Mouse (Mus musculus): ENCODE measurements around the gene Brms1. TPM values are rescaled to one million over a fixed set of nuclear protein-coding genes. Genes with fewer than 3 reads are reported as not detected.

Gene Brms1
- polyA plus RNA-seq, 1 experiment: 68.0 TPM

DNA sequence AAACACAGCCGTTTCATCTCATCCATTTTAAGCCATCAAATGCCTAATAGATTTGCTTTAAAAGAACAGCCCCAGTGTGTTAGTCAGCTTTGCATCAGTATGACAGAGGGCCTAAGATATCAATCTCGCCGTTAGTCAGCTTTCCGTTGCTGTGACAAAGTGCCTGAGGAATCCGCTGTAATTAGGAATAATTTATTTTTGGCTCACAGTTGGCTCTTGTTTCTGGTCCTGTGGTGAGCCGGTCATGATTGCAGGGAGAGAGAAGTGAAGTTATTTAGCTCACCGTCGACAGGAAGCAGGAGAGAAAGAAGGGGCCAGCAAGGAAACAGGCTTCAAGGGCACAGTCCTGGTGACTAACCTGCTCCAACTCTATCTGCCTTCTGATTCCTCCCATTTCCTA, 28.0 kb upstream of the Brms1 start:
- H3K4me3 ChIP-seq (replicated peaks; ENCODE audit: control insufficient read depth, low read depth, low read length): no peak overlapping the region
- no peak for TF ChIP-seq POLR2A (IDR thresholded peaks at IDR 0.05; ENCODE audit: borderline replicate concordance, control insufficient read depth, low read depth, low read length)
- TF ChIP-seq CTCF (IDR thresholded peaks at IDR 0.05; ENCODE audit: control insufficient read depth, insufficient read depth, low read length): no peak
- H3K4me1 ChIP-seq (ENCODE audit: control insufficient read depth, insufficient read depth, low read length): no peaks in the 10 kb centered on the region
- no peak overlapping the region for H3K27ac ChIP-seq (ENCODE audit: control insufficient read depth, insufficient read depth, low read depth, low read length, poor library complexity)
- WGBS: 40% methylated on average over 8 of the region's 8 CpGs

DNA sequence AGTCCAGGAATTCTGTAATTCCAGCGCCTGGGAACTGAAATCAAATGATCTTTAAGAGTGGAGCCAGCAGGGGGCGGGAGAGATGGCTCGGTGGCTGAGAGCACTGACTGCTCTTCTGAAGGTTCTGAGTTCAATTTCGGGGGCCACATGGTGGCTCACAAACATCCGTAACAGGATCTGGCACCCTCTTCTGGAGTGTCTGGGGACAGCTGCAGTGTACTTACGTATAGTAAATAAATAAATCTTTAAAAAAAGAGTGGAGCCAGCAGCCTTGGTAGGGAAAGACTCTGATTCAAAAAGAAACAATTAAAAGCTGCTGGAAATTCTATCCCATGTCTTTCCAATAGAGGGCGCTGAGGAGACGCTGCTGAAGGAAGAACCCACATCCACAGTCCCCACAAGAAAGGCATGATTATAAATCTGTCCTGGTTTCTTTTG, 26.2 kb upstream of the Brms1 start:
- WGBS: 12% methylated on average over 8 of the region's 8 CpGs
- peak; percentile 53 for TF ChIP-seq CTCF (IDR thresholded peaks at IDR 0.05; ENCODE audit: control insufficient read depth, insufficient read depth, low read length)
- no peak for TF ChIP-seq POLR2A (IDR thresholded peaks at IDR 0.05; ENCODE audit: borderline replicate concordance, control insufficient read depth, low read depth, low read length)
- no peak overlapping the region for H3K4me3 ChIP-seq (replicated peaks; ENCODE audit: control insufficient read depth, low read depth, low read length)
- H3K4me1 ChIP-seq (ENCODE audit: control insufficient read depth, insufficient read depth, low read length): no peaks in the 10 kb centered on the region
- no peak overlapping the region for H3K27ac ChIP-seq (ENCODE audit: control insufficient read depth, insufficient read depth, low read depth, low read length, poor library complexity)

DNA sequence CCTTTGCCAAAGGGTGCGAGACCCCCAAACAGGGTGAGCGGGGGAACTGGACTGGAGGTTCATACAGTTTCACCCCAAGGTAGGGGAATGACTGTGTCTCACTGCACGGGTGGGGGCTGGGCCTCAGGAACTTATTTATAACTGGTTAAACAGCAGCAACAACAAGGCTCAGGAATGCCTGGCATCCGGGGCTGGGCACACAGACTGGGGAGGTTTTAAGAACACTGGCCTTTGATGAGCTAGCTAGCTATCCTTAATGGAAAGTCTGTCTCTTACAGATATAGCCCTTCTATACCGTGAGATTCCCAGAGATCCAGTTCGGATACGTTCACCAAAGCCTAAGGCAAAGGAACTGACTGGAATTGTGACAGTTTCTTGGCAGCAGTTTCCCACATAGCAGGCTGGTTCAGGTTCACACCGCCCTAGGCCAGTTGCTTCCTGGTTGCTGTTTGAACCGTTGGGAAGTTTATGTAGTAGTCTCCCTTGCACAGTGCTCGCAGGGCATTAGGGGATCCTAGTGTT, 24.9 kb upstream of the Brms1 start:
- no peaks in the 10 kb centered on the region for H3K4me1 ChIP-seq (ENCODE audit: control insufficient read depth, insufficient read depth, low read length)
- 41% methylated on average over 10 of the region's 10 CpGs for WGBS
- TF ChIP-seq POLR2A (IDR thresholded peaks at IDR 0.05; ENCODE audit: borderline replicate concordance, control insufficient read depth, low read depth, low read length) (no peak), CTCF (IDR thresholded peaks at IDR 0.05; ENCODE audit: control insufficient read depth, insufficient read depth, low read length) (no peak)
- H3K27ac ChIP-seq (ENCODE audit: control insufficient read depth, insufficient read depth, low read depth, low read length, poor library complexity): no peak overlapping the region
- H3K4me3 ChIP-seq (replicated peaks; ENCODE audit: control insufficient read depth, low read depth, low read length): no peak overlapping the region

- 20% methylated on average over 12 of the region's 12 CpGs for WGBS
- H3K27ac ChIP-seq (ENCODE audit: control insufficient read depth, insufficient read depth, low read depth, low read length, poor library complexity): no peak overlapping the region
- no peak overlapping the region for H3K4me3 ChIP-seq (replicated peaks; ENCODE audit: control insufficient read depth, low read depth, low read length)
- TF ChIP-seq CTCF (IDR thresholded peaks at IDR 0.05; ENCODE audit: control insufficient read depth, insufficient read depth, low read length): peak; percentile 93
- TF ChIP-seq POLR2A (IDR thresholded peaks at IDR 0.05; ENCODE audit: borderline replicate concordance, control insufficient read depth, low read depth, low read length): no peak
- no peaks in the 10 kb centered on the region for H3K4me1 ChIP-seq (ENCODE audit: control insufficient read depth, insufficient read depth, low read length)
These were observed 24.4 kb upstream of the Brms1 start for GRCm38 (mm10) chr19:5016782-5017181.

GRCm38 (mm10) chr19:5017611-5018010, 23.5 kb upstream of the Brms1 start:
- no peak overlapping the region for H3K4me3 ChIP-seq (replicated peaks; ENCODE audit: control insufficient read depth, low read depth, low read length)
- H3K4me1 ChIP-seq (ENCODE audit: control insufficient read depth, insufficient read depth, low read length): no peaks in the 10 kb centered on the region; the same call in 1 of the 2 replicates
- WGBS: 82% methylated on average over 4 of the region's 4 CpGs
- H3K27ac ChIP-seq (ENCODE audit: control insufficient read depth, insufficient read depth, low read depth, low read length, poor library complexity): no peak overlapping the region
- TF ChIP-seq POLR2A (IDR thresholded peaks at IDR 0.05; ENCODE audit: borderline replicate concordance, control insufficient read depth, low read depth, low read length): no peak

- TF ChIP-seq POLR2A (IDR thresholded peaks at IDR 0.05; ENCODE audit: borderline replicate concordance, control insufficient read depth, low read depth, low read length) (no peak), CTCF (IDR thresholded peaks at IDR 0.05; ENCODE audit: control insufficient read depth, insufficient read depth, low read length) (no peak)
- no peaks in the 10 kb centered on the region; the same call in 1 of the 2 replicates for H3K4me1 ChIP-seq (ENCODE audit: control insufficient read depth, insufficient read depth, low read length)
- H3K27ac ChIP-seq (ENCODE audit: control insufficient read depth, insufficient read depth, low read depth, low read length, poor library complexity): no peak overlapping the region
- WGBS: 70% methylated on average over 3 of the region's 3 CpGs
- H3K4me3 ChIP-seq (replicated peaks; ENCODE audit: control insufficient read depth, low read depth, low read length): no peak overlapping the region
These were observed 23.0 kb upstream of the Brms1 start for GRCm38 (mm10) chr19:5018191-5018590.

- 84% methylated on average over 2 of the region's 2 CpGs for WGBS
These were observed 19.7 kb upstream of the Brms1 start for GRCm38 (mm10) chr19:5021416-5021815.

DNA sequence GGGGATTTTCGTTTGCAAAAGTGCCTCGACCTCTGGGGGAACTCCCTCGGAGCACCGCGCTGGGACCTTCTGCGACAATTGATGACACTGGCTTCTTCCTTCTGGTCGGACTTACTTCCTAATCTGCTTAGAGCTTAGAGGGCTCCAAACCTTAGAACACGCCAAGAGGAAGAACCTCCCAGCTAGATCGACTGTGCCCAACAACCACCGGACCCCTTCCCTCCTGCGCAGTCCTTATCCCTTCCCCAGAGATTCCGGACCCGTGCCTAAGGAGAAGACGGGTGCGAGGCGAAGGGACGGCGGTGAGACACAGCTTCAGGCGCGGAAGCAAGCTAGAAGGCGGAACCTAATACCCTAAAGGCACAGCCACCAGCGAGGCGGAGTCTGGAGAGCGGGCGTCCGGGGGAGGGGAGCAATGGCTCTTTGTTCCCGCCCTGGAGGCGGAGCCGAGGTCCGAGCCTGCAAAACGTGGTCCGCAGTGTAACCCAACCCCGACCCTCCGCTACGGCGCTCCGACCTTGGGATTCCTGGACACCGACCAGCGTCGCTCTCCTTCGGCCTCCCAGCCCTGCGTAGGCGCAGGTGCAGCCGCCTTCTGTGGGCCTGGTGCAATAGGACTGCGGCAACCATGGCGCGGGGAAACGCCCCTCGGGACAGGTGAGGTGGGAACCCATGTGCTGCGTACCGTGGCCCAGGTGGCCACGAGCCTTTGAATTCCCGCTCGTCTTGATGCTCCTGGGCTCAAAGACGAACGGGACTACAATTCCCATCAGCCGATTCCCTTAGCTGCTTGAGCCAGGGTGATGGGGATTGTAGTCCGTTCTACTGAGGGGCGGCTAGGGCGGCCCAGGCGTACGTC, 17.3 kb upstream of the Brms1 start, which contains the start of gene Slc29a2:
Gene Slc29a2, plus strand, starts transcription at position 240 of the 859 bp plus-strand sequence.
- TF ChIP-seq CTCF (IDR thresholded peaks at IDR 0.05; ENCODE audit: control insufficient read depth, insufficient read depth, low read length) (no peak), POLR2A (IDR thresholded peaks at IDR 0.05; ENCODE audit: borderline replicate concordance, control insufficient read depth, low read depth, low read length) (peak; percentile 90)
- peak within 1 kb of the TSS; percentile 81 for H3K27ac ChIP-seq (ENCODE audit: control insufficient read depth, insufficient read depth, low read depth, low read length, poor library complexity)
- no peaks in the 10 kb centered on the region; the same call in 1 of the 2 replicates for H3K4me1 ChIP-seq (ENCODE audit: control insufficient read depth, insufficient read depth, low read length)
- H3K4me3 ChIP-seq (replicated peaks; ENCODE audit: control insufficient read depth, low read depth, low read length): peak within 1 kb of the TSS; percentile 75
- WGBS: under 1% methylated on average over 62 of the region's 62 CpGs

More at GRCm38 (mm10) chr19:5021416-5021815, 19.7 kb upstream of the Brms1 start:
- TF ChIP-seq POLR2A (IDR thresholded peaks at IDR 0.05; ENCODE audit: borderline replicate concordance, control insufficient read depth, low read depth, low read length): no peak
- no peak for TF ChIP-seq CTCF (IDR thresholded peaks at IDR 0.05; ENCODE audit: control insufficient read depth, insufficient read depth, low read length)
- no peaks in the 10 kb centered on the region; the same call in 1 of the 2 replicates for H3K4me1 ChIP-seq (ENCODE audit: control insufficient read depth, insufficient read depth, low read length)
- no peak overlapping the region for H3K4me3 ChIP-seq (replicated peaks; ENCODE audit: control insufficient read depth, low read depth, low read length)
- H3K27ac ChIP-seq (ENCODE audit: control insufficient read depth, insufficient read depth, low read depth, low read length, poor library complexity): no peak overlapping the region
